Mouse (Mus musculus) left cerebral cortex, adult 11 months (tissue): Measurements from ENCODE around the gene Lrrk2.

Experiments
- DNase-seq: peaks from one replicate; pipeline ENCODE4 v3.0.0; 2022; ENCODE audit warnings: low spot score

Gene Lrrk2

DNA sequence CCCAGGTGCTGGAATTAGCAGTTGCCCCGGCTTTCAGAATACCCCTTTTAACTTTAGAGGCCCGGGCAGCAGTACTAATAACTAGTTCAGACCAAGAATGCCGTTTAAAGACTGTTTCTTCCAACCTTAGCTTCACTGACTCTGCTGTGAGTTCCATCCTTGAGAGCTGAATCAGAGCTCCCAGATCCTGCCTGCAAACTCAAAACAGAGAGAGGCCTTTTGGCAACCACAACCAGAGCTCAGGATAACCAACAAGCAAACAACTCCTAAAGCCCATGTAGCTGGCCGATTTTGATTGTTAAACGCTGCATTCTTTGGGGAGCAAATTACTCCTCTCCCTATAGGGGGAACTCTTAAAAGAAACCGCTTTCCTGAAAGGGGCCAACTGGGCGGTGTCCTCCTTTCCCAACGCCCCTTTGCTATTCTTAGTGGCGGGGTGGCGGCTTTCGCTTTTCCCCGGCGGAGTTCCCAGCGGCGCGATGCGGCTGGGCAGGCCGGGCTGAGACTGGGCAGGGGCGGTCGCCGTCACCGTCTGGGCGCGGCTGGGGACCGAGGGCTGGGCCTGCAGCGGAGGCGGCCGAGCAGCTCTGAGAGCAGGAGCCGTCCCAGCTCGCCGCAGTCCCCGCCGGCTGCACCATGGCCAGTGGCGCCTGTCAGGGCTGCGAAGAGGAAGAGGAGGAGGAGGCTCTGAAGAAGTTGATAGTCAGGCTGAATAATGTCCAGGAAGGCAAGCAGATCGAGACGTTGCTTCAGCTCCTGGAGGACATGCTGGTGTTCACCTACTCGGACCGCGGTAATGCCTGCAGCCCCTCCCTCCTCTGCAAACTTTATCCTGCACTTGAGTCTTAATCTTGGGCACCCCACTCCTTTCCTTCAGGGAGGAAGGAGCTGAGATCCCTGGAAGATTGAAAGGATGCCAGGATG lies at the start of gene Lrrk2:
Lrrk2 (plus strand) TSS at position 531 of the 924 bp plus-strand sequence.
- peak; percentile 29 for DNase-seq

DNA sequence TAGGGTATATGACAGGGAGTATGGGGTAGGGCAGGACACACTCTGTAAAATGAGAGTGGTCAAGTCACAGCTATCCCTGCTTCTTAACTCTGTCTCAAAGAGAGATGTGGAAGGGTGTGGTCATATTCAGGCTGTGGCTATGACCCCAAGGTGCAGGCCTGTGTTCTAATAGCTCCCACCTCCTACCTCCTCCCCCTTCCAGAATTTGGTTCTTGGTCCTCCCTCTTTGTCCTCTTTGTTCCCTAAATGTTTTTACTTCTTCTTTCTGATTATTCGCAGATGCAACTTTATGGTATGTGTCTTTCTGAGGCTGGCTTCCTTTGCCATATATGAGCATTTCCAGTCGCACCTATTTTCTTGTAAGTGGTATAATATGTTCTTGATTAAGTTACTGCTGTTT lies 48.5 kb upstream of the Lrrk2 start:
- DNase-seq: no peak

DNA sequence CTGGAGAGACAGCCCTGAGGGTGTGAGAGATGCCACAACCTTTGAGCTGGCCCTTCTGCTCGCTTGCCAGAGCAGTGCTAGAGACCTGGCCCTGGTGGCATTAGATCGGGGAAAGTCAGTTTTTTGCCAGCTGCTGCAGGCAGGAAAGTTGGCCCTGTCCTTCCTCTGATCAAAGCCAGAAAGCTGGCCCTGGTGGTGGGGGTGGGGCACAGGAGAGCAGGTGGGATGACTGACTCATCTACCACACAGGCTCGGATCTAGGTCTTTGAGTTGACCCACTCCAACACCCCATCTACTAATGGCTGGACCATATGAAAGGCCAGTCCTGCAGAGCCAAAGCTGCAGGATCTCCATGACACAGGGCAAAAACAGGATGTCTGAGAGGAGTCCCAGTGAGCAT lies 43.8 kb upstream of the Lrrk2 start:
- no peak for DNase-seq

DNA sequence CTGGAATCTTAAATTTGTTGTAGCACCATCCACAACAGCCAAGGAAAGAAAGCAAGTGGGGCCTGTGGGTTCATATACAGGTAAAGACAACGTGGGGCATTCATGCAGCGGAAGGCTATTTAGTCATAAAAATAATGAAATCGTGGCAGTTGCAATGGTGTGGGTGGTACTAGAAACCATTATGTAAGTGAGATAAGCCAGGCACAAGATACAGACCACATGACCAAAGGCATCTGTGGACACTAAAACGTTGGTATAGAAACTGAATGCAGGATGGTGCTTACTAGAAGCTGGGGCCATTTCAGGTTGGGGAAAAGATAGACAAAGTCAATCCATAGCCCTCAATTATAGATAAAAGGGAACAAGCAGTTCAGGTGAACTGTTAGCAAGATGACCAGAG lies 40.5 kb upstream of the Lrrk2 start:
- DNase-seq: no peak

DNA sequence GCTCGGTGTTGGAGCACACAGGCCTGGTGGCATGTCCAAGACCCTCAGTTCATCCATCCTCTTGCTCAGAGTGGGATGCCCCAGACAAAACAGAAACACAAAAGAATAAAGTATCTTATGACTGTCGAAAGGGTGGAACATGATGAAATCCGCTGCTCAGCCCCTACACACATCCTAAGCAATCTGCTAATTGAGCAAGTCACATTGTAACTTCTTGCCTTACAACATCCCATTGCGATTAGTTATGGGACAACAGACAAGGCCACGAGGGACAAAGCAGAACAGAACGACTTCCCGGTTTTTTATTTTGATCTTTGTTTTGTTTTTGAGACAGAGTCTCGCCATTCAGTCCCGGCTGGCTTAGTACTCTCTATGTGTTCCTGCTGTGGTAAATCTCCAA lies 39.9 kb upstream of the Lrrk2 start:
- no peak for DNase-seq

DNA sequence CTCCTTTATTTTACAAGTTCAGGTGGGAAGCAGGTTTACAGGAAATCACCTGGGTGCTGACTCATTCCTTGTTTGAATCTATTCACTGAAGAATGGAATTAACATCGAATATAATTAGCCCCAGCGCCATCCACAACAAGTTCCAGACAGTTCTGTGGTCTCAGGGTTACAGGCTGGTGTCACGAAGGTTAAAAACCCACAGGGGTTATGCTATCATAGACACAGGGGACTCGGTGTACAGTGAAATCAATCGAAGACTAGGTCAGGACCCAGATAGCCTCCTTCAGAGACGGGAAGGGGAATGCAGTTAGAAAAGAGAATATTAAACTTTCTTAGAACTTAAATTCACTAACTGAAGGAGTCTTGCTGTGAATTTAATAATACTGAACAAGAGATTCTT lies 39.2 kb upstream of the Lrrk2 start:
- DNase-seq: no peak

DNA sequence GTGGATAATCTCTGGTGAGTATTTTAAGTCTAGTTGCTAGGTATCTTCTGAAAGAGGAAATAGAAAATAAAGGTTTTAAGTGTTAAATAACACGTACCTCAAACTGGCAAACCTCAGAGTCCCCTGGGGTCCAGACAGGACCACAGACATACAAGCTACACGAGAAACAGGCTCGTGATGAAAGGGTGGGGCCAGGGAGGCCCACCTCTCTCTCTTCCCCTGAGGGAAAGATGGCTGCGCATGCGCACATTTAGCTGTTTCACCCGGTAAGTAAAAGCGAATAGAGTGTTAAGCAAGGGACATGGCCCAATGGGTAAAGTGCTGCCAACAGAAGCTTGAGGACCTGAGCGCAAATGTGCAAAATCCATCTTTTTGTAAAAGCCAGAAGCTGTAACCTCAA lies 38.7 kb upstream of the Lrrk2 start:
- DNase-seq: no peak

DNA sequence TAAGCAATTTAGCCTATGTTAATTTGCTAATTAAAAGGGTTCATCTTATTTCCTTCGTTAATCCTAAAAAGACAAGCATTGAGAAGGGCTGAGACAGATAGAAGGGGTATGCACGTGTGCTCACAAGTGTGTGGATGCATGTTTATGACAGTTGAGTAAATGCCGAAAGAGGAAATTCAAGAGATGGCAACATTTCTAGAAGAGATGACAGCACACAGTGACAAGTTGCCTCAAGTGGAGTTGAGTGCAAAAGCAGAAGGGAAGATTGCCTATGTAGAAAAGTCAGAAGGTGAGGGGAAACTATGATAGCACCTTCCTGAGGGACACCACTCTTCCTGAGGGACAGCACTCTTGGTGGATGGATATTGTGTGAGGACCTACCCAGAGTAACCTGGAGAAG lies 31.3 kb upstream of the Lrrk2 start:
- DNase-seq: no peak

DNA sequence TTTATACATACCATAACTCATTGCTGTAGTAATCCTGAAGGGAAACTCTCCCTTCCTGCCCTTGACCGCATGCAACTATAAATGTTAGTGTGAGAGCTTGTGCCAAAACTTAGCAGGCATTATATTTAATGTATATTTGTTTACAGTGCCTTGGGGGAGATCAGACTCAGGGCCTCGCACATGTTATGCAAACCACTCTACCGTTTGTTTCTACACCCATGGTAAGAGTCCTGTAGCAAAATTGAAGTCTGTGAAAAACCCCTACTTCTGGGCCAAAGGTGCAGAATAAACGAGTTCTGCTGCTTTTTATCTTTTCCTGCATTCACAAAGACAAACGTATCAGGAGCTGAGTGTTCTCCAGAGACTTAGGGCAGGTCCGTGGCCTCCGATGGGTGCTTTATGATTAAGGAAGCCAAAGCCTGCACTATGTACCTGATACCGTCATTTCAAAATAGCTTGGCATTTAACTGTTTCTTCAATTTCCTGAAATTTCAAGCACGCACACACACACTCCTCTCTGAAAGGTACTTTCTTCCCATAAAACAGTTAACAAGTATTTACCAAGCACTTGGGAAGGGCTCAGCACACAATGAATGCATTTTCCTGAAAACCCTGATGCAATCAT lies 30.2 kb upstream of the Lrrk2 start:
- no peak for DNase-seq

DNA sequence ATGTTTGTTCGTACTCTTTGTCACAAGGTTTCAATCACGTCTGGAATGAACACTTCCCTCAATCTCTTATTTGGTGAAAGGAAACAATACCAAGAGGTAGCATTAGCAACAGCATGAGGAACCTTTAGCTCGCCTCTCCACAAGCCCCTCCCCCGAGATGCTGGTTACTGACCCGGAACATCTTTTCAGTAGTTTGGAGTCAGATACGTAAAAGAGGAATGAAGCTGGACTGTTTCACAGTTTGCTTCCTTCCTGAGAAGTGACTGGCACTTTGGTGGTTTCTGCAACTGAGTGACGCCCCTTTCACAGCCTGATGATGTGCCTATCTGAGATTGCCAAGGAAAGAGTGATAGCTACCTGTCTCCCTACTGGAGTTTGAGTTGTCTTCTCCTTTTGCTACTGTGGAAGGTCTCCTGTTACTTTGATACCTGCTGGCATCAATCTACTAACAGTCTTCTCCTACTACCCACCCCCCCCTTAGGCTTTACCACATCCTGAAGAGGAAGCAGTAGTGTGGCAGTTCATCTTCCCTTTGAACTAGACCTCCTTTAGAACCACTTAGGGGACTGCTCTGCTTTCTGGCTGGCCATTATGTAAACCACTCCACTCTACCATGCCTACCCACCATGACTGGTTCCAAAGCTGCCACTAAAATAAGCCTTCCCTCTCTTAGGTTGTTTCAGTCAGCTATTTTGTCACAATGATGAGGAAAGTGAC lies 29.2 kb upstream of the Lrrk2 start:
- no peak for DNase-seq

DNA sequence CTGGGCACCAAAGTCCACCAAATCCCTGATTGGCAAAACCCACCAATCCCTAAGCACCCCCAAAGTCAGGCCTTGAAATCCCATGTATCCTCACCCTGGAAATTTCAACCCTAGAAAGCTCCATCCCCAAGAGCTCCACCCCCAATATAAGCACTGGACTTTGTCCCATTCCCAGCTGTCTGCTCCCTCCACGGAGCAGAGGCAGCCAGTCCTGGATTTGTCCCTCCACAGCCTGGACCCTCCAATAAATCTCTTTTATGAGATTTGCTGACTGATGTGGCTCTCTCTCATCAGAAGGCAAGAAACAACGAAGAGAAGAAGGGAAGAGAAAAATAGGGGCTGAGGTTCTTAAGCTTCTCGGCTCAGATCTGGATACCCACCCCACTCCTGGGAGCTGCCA lies 22.7 kb upstream of the Lrrk2 start:
- no peak for DNase-seq

DNA sequence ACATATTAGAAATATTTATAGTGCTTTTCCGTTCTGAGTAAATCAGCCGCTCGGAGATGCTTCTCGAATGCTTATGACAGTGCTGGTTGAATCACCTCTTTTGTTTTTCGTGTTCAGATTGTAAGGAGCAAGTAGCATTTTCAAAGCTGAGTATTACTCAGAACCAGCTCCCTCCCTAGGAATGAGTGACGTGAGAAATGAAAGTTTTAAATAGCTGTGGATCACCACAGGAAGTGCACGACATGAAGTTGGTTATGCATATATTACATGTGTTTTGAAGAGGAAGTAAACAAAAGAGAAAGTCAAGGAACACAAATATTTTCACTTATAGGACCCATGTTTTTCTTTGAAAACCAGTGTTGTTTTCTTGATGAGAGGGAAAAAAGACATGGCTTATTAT lies 21.5 kb upstream of the Lrrk2 start:
- DNase-seq: no peak

DNA sequence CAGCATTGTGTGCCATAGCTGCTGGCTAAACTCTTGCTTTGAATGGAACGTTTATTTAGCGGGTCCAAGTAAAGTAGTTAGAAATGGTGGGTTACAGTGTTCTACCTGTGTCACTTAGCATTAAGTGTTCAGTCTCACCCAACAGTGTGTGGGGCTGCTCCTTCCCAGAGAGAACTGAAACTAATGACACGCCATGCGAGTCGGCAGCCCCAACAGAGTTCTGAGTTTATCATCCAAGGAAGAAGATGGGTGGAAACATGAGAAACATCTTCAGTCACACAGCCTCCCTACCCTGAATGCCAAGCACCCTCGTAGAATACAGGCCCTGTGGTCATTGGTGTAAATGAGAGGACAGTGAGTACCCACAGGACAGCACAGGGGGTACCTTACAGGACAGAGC lies 14.7 kb upstream of the Lrrk2 start:
- DNase-seq: no peak

DNA sequence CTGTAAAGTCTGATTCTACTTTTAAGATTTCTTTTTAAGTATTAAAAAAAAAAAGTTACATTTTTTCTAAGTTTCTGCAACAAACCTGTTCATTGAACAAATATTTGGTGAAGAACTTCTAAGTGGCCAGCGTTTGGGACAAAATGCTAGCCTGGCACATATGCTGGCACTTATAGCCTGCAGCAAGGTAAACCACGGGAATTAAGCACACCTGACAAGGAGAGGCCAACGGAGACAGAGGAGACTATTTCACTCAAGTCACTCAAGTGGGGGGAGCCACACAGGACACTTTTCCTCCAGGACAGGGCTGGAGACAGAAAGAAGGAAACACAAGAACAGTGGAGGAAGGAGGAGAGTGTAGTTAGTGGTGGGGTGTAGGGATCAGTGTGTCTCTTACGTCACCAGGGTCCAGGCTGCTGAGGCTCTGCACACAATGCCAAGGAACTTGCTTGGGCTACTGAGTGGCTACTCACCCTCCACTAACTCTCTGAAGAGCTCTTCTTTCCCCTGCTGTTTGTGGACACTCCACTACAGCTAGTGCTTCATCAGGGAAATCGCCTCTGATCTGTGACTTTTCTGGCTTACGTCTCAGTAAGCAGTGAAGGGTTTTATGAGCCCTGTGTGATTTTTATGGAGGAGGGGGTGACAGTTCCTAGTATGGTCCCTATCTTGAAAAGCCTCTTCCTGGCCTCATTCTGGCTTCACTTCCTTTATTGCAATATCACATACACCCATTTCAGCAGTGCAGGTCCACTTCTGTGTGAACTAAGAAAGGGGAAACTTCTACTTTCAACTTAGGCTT lies 12.5 kb upstream of the Lrrk2 start:
- no peak for DNase-seq

DNA sequence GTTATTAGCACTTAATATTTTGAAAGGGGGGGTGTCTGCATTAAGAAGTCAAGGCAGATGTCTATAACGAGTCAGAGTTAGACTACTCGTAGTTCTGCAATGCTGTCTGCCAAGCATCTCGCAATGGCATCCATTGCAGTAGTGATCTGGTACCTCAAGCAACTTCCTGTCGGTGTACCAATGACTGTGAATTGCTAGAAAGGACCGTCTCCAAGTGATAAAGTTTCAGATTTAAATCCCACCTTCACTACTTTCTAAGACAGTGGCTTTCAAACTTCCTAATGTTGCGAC lies 12.0 kb upstream of the Lrrk2 start:
- DNase-seq: no peak

DNA sequence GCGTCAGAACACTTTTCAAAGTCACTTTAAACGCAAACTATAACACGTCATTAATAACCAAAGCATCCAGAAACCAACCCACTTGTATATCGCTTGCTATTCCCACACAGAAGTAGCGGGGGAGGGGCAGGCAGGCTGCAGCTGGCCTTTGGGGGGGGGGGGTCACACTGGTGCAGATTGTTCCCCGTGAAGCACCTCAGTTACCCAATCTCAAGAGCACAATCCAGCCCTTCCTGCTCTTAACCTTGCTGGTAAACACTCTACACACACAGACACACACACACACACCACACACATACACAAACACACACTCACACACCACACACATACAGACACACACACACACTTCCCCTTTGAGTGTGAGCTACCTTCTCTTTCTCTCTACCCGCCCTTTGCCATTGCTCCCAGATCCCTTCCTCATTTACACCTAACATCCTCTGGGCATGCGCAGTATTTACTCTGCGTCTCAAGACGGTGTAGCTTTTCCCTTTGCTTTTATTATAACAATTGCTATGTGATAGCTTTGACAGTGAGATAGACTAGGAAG lies 8.3 kb upstream of the Lrrk2 start:
- no peak for DNase-seq

DNA sequence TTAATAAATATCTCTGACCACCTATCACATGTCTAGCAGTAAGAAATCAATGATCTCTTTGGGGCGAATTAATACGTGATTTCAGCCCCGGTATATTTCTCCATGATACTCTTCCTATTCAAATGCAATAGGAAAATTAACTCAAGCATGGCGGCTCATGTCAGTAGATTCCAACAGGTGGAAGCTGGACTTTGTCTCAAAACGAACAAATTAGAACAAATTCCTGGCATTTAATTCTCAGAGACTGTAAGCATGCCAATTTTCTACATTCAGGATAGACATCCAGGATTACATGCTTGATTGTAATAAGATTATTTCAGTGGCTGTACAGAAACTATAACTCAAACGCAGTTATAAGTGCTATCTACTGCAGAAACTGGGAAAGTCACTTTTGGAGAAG lies 7.4 kb upstream of the Lrrk2 start:
- DNase-seq: no peak

DNA sequence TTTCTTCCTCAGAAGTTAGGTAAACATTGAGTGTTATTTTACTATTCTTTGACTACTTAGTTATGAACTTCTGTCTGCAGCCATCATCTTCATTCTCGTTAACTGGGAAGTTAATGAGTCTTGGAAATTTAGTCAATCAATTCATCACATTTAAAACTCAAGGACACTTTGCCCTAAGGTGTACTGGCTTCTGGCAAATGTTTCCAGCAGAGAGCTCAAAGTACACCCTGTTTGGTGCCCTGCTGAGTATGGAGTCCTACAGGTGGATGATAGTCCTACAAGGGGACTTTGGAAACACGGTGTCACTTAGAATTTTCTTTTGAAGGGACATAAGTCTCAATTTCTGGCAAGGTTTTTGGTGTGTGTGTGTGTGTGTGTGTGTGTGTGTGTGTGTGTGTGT lies 1.8 kb upstream of the Lrrk2 start:
- no peak for DNase-seq

DNA sequence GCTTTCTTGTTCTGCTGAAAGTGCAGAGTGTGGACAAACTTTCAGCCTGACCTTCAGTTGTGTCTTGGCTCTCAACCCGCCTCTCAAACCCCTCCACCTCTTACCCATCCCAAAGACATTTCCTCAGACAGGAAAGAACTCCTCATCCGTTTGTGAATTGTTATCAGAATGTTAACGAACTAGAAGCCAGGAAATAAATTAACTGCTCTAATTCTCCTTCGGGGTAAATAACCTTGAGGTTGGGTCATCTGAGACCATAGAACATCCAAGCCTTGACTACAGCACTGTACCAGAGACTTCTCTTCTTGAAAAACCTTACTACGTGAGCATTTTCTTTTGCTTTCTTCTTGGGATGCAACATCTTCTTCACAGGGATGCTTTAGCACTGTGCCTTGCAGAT lies 988 bp upstream of the Lrrk2 start:
- DNase-seq: no peak

DNA sequence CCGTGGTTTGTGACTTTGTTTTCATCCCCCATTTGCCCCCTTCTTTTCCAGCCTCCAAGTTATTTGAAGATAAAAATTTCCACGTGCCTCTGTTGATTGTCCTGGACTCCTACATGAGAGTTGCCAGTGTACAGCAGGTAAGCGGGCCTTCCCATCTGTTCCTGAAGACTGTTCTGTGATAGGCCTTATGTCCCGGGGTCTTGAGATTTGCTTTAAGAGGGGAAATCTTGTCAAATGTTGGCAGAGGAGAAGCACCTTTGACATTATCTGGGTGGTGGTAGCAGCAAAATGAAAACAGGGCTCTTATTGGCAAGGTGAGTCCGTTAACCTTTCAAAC lies 562 bp downstream of the Lrrk2 start:
- no peak for DNase-seq

DNA sequence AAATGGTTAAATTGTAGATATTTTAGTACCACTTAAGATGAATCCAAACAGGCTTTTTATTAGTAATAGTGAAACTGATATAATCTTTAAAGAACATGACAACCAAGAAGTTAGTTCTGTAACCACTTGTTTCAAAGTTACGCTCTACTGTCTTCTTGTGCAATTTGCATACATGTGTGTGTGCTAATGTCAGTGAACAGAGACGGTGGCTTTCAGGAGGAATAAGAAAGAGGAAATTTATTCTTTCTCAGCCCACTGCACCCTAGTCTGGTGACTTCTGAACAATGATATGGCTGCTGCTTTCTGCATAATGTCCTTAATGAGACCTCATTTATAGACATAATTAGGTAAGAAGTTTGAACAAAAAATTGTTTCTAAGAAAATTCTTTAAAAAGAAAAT lies 7.1 kb downstream of the Lrrk2 start:
- DNase-seq: no peak

DNA sequence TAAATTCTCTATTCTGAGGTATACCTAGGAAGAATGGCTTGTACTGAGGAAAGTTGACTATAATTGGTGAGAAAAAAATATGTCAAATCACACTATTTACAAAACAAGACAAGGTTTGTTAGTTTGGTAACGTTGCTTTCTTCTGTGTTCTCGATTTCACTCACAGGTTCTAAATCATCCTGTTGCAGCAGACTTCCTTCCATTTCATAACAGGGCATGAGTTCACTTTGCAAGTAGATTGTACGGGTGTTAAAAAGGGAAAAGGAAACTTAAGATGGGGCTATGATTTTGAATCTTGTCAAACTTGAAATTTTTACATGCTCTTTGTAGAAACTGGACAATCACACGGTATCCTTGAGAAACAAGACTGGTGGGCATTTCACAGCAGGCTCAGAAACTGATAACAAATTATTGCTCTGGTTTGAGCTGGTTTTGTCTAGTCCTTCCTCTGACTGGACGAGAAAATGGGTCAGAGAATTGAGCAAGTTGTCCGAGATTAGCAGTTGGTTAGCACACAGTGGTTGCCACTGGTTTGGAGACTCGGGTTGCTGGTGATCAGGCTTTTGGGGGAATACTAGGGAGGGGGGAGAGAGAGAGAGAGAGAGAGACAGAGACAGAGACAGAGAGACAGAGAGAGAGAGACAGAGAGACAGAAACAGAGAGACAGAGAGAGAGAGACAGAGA lies 13.0 kb downstream of the Lrrk2 start:
- no peak for DNase-seq
